Mouse (Mus musculus) embryonic fibroblast, embryonic 13.5 days (primary cell): ENCODE results near the gene Gm20388. TPM values are rescaled to one million over a fixed set of nuclear protein-coding genes. Genes with fewer than 3 reads are reported as not detected.
"Not testable (repeated sequence)": the region's sequence is repeated elsewhere in the genome, so short reads cannot be mapped to it uniquely, and the experiment has no call there.

Source experiments
- H3K27ac ChIP-seq: 2 replicates; pipeline ENCODE4 v1.5.1; 2012; ENCODE audit warnings: low read length, control low read depth, inconsistent platforms; ENCODE audit not compliant: insufficient read depth
- H3K4me1 ChIP-seq: 2 replicates; pipeline ENCODE4 v1.6.1; 2011; ENCODE audit warnings: low read length; ENCODE audit not compliant: control insufficient read depth, insufficient read depth
- H3K4me3 ChIP-seq: 2 replicates; pipeline ENCODE4 v1.5.1; 2011; ENCODE audit warnings: mild to moderate bottlenecking, control low read depth, low read length; ENCODE audit not compliant: insufficient read depth
- CTCF ChIP-seq: IDR thresholded peaks from 2 replicates; pipeline ENCODE4 v1.5.1; 2011; ENCODE audit warnings: mild to moderate bottlenecking, control low read depth, low read length, moderate library complexity, borderline replicate concordance; ENCODE audit not compliant: insufficient read depth
- POLR2A ChIP-seq: IDR thresholded peaks from 2 replicates; pipeline ENCODE4 v1.6.1; 2011; ENCODE audit warnings: low read depth, mild to moderate bottlenecking, control low read depth, low read length, moderate library complexity
- polyA plus RNA-seq: library from polyadenylated mRNA; stranded (reverse); fragments of >200 nt; gene quantifications from 2 replicates; pipeline ENCODE4 v1.2.4, GENCODE M21; 2011; ENCODE audit warnings: low read depth; ENCODE audit not compliant: missing spikeins, insufficient read length

The Gm20388 gene
- polyA plus RNA-seq, 1 experiment: 82.8 TPM

DNA sequence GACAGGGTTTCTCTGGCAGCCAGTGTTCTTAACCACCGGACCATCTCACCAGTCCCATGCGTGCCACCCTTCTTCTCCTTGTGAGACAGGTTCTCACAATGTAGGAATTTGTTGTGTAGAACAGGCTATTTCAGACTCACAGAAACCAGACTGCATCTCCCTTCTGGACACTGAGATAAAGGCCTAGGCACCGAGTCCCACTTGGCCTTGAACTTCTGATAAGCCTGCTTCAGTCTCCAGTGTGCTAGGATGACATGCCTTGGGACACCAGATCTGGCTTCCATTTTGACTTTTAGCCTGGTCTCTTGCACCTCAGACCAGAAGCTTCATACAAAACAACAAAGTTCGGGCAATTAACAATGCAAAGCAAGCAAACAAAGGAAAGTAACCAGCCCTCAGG is 1678.1 kb downstream of the Gm20388 start:
- Histone ChIP-seq H3K4me3 (no peak overlapping the region), H3K27ac (no peak overlapping the region), H3K4me1 (peaks cover 2% of the 10 kb centered on the region; the same call in 1 of the 2 replicates)
- TF ChIP-seq POLR2A (no peak), CTCF (no peak)

DNA sequence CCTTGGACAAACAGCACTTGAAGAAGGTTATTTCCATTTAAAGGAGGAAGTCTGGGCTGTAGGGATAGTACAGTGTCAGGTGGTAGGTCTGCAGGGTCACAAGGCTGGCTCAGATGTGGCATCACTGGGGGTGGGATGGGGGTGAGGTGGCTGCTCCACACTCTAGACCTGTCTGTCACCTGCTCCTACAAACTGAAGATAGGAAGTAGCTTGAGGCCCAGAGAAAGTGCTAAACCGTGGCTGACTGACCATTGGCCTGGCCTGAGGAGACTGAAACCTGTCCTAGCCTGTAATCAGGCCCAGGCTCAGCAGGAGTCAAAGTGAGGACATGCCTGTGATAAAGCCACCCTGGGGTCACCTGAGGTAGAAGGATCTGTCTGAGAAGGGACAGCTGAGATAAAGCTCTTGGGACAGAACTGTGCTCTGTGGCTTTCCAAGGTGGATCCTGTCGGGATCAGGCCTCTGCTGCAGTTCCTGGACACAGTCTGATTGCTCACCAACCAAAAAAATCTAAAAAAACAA is 1678.6 kb downstream of the Gm20388 start:
- TF ChIP-seq CTCF: no peak
- no peak for TF ChIP-seq POLR2A
- H3K4me3 ChIP-seq: no peak overlapping the region
- peaks cover 2% of the 10 kb centered on the region; the same call in 1 of the 2 replicates for H3K4me1 ChIP-seq
- H3K27ac ChIP-seq: no peak overlapping the region

DNA sequence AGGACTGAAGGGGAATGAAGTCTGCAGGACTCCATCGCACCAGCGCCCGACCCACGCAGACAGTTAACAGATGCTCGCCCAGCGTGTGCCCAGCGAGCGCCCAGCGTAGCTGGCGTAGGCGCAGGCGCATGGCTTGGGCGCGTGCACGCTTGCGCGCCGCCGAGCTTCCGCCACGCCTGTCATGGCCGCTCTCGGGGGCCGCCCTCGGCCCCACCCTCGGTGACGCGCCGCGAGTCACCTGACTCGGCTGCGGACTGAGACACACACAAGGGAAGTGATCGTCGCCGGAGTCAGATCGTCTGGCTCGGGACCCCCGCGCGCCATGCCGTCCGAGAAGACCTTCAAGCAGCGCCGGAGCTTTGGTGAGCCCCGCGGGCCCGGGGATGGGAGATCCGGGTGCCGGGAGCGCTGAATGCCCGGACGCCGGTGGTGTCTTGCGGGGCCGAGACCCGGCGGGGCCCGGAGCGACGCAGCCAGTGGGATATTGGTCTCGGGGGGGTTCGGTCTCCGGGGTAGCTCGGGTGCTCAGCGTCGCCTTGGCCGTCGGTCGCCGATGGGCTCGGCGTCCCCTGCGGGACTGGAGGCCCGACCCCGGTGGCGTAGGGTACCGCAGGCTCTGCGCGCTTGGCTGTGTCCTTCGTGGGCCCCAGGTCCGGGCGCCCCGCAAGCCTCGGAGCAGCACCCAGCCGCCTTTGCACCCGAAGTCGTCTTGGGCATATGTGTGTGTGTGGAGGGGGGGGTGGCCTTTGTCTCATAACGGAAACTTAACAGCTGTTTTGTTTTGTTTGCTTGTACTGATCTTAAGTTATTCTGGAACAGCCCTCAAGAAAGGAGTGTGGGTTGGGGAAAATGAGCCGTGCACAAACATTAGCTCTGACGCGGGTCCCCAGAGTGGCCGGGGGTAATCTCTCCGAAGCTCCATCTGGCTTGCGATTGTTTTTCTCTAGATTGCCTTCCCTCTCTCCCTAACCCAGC is 1679.8 kb downstream of the Gm20388 start, which contains the start of gene Map1lc3b:
Gene Map1lc3b (plus strand): TSS at position 159 of the 975 bp plus-strand sequence.
- peaks cover 2% of the 10 kb centered on the region; the same call in 1 of the 2 replicates for H3K4me1 ChIP-seq
- peak within 1 kb of the TSS; percentile 82 for H3K4me3 ChIP-seq
- no peak within 1 kb of the TSS for H3K27ac ChIP-seq
- TF ChIP-seq POLR2A (peak; percentile 87), CTCF (no peak)

DNA sequence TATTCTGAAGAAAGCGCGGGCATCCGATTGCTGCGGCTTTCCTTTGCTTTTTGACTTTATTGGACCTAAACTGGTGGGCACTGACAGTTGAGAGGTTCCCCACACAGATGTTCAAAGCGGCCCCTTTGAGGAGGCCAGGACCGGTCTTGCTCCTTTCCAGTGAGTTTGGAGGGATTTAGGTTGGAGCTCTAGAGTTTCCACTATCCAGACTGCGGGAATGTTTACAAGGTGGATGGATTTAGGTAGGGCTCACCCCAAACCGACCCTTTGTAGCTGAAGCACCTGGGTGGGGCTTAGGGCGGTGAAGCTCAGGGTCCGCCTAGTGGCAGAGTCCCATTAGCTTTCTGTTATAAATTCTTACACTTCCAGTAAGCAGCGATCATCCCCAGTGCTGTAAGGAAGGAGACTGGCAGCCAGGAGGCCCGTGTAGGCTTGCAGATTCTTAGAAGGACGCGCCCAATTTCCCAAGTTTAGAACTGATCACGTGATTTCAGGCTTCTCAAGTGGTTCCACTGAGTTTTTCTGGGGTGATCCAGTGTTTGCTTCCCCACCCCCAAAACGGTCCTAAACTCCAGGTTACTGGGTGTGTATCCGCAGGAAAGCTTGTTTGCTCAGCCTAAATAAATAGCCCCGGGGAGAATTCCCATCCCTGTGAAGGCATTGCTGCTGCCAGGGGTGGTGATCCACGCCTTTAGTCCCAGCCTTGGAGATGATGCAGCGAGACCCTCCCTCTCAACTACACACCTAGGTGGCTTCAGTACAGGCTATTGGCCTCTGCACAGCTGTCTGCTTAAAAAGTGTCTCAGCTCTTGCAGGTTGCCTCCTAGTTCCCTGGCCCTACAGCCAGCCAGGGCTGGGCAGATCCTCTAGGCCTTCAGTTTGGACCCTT is 1680.8 kb downstream of the Gm20388 start:
- peak overlapping the region; percentile 82 for H3K4me3 ChIP-seq
- peaks cover 2% of the 10 kb centered on the region; the same call in 1 of the 2 replicates for H3K4me1 ChIP-seq
- 0 out of 2 replicates have a peak, but pooled peaks have one; percentile 23 for TF ChIP-seq POLR2A
- TF ChIP-seq CTCF: no peak
- no peak overlapping the region for H3K27ac ChIP-seq

DNA sequence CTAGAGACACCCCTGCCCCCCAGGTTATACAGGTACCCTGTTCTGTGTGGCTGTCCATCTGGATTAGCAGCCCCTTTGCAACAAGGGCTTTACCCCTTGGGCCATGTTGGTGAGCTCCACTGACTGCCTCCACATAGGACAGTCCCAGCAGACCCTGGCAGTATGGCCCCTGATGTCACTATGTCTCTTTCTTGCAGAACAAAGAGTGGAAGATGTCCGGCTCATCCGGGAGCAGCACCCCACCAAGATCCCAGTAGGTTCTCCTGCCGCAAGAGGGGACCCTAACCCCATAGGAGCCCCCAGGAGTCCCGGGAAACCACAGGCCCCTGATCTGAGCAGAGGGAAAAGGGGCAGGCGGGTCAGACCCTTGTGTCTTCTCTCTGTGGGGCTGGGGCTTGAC is 1682.7 kb downstream of the Gm20388 start:
- TF ChIP-seq CTCF (no peak), POLR2A (no peak)
- H3K4me1 ChIP-seq: peaks cover 2% of the 10 kb centered on the region; the same call in 1 of the 2 replicates
- no peak overlapping the region for H3K4me3 ChIP-seq
- no peak overlapping the region for H3K27ac ChIP-seq

DNA sequence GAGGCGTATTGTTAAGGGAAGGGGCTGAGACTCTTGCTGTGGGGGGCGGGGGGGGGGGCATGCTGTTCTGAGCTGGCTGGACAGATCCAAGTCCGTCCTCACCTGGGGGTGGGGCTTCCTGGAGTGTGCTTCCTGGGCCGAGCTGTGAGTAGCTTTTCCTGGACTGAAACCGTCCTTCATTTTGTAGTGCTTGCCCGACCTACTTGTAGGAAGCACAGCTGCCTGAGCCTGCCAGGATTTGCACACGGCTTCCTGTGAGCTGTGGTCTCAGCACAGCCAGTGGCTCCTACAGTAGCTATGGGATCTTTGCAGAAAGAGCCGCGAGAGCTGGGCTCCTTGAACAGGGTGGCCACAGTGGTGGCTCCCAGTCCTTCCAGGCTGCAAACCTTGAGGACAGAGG is 1683.3 kb downstream of the Gm20388 start:
- H3K27ac ChIP-seq: no peak overlapping the region
- no peak overlapping the region for H3K4me3 ChIP-seq
- TF ChIP-seq CTCF: no peak
- no peak for TF ChIP-seq POLR2A
- H3K4me1 ChIP-seq: peaks cover 2% of the 10 kb centered on the region; the same call in 1 of the 2 replicates

DNA sequence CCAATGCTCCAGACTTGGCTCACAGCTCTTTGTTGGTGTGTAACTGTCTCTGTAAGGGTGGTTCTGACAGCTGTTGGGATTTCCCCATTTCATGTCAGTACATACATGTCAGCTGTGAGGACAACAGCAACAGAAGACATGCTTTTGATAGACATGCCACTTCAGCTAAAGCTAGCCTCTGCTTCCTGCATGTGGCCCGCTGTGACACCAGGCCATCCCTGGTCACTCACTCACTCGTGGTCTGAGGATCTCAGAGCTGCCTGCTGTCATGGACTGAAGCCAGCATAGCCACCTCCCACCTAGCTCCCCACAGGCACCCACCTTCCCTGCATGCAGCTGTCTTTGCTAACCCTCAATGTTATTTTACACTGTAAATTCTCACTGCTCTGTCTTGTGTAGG is 1686.9 kb downstream of the Gm20388 start:
- H3K4me3 ChIP-seq, H3K4me1 ChIP-seq, H3K27ac ChIP-seq: not testable (repeated sequence)

DNA sequence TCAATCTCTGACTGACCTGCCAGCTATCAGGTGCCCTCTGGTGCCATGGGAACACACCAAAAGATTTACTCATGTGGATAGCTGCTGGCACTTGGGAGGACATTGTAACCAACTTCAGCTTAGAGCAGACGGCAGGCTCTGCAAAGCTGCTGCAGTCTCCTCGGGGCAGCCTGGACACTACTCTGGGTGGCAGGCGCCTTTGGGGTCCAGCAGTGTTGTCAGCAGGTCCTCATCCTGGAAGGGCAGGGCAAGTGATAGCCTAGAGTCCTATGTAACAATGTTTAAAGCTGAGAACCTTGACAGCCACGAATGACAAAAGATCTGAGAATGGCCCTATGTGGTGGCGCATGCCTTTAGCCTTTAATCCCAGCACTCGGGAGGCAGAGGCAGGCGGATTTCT is 1687.5 kb downstream of the Gm20388 start:
- Histone ChIP-seq H3K4me1 (no peaks in the 10 kb centered on the region), H3K4me3 (no peak overlapping the region), H3K27ac (no peak overlapping the region)
- TF ChIP-seq POLR2A (no peak), CTCF (no peak)

DNA sequence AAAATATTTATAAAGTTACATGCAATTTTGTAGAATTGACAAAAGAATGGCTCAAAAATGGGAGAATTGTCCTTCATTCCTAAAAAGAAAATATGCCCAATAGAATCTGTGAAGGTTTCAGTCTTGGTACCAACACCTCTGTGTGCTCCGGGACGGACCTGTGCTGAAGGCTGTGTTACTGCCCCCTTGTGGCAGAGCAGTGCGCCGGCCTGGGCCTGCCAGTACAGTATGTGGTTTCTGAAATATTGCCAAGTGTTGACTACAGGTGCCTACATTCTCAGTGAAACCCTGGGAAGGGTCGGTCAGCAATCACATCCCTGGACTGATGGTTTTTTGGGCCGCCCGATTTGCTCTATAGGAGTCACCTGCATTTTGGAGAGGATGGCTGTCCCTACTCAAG is 1688.3 kb downstream of the Gm20388 start:
- Histone ChIP-seq H3K27ac (no peak overlapping the region), H3K4me1 (no peaks in the 10 kb centered on the region), H3K4me3 (no peak overlapping the region)
- TF ChIP-seq POLR2A (no peak), CTCF (peak; percentile 90)

DNA sequence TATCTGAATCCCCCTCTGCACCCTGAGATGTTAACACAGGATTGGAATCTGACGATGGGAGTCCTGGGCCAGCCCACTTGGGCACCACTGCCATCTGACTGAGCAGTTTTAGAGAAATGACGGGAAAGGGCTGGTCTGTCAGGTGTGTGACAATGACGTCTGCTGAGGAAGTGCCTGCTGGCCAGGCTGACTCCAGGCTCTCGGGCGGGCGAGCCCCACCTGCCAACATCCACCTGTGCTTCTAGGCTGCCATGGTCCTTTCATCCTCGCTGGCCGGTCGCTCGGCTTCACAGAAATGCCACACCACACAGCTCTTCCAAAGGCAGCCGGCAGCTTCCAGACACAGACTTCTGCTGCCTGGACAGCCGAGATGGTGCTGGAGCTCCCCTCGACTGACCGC is 1689.2 kb downstream of the Gm20388 start:
- no peak for TF ChIP-seq CTCF
- no peak for TF ChIP-seq POLR2A

More for the DNA sequence above, 1689.2 kb downstream of the Gm20388 start:
- H3K4me3 ChIP-seq: no peak overlapping the region
- no peaks in the 10 kb centered on the region for H3K4me1 ChIP-seq
- H3K27ac ChIP-seq: no peak overlapping the region
